Mouse (Mus musculus) kidney, embryonic 14.5 days (tissue): ENCODE measurements around the gene Crybg1. TPM values are rescaled to one million over a fixed set of nuclear protein-coding genes. Genes with fewer than 3 reads are reported as not detected.
"Not testable (repeated sequence)": the region's sequence is repeated elsewhere in the genome, so short reads cannot be mapped to it uniquely, and the experiment has no call there.

Experiments
- ATAC-seq: fragments of 200-750 bp; cut with Nextera tagmentation; 2 replicates; pipeline ENCODE4 v1.8.0; 2017; ENCODE audit warnings: moderate number of reproducible peaks, mild to moderate bottlenecking, moderate TSS enrichment, moderate library complexity; ENCODE audit not compliant: low FRiP score, low TSS enrichment
- H3K27ac ChIP-seq: fragments of 300-500 bp; sonication (generic); 2 replicates; pipeline ENCODE4 v1.5.1; 2014; ENCODE audit warnings: low read depth, mild to moderate bottlenecking, low read length, moderate library complexity, mixed read lengths
- H3K27me3 ChIP-seq: fragments of 300-500 bp; sonication (generic); 2 replicates; pipeline ENCODE4 v1.6.1; 2014; ENCODE audit warnings: mild to moderate bottlenecking, low read length; ENCODE audit not compliant: control insufficient read depth, insufficient read depth
- H3K36me3 ChIP-seq: fragments of 300-500 bp; sonication (generic); 2 replicates; pipeline ENCODE4 v1.6.1; 2014; ENCODE audit warnings: low read length, mixed read lengths; ENCODE audit not compliant: control insufficient read depth, insufficient read depth
- H3K4me1 ChIP-seq: fragments of 300-500 bp; sonication (generic); 2 replicates; pipeline ENCODE4 v1.6.1; 2014; ENCODE audit warnings: low read length, mixed read lengths; ENCODE audit not compliant: control insufficient read depth, insufficient read depth
- H3K4me2 ChIP-seq: fragments of 300-500 bp; sonication (generic); replicated peaks from 2 replicates; pipeline ENCODE4 v1.6.1; 2014; ENCODE audit warnings: low read depth, mild to moderate bottlenecking, low read length
- H3K4me3 ChIP-seq: fragments of 300-500 bp; sonication (generic); 2 replicates; pipeline ENCODE4 v1.5.1; 2014; ENCODE audit warnings: mild to moderate bottlenecking, low read length
- H3K9ac ChIP-seq: fragments of 300-500 bp; sonication (generic); 2 replicates; pipeline ENCODE4 v1.6.1; 2014; ENCODE audit warnings: low read depth, mild to moderate bottlenecking, low read length, moderate library complexity
- H3K9me3 ChIP-seq: fragments of 300-500 bp; sonication (generic); 2 replicates; pipeline ENCODE4 v1.6.1; 2016; ENCODE audit warnings: low read length; ENCODE audit not compliant: control insufficient read depth
- WGBS: fragments of 180-500 bp; shearing (Covaris S2); extraction: QIAGEN DNeasy Blood & Tissue Kit; methylation state at CpG from one replicate; pipeline ENCODE4 v1.1.7; 2014; 5-methylcytosine and 5-hydroxymethylcytosine counted together
- polyA plus RNA-seq: library from polyadenylated mRNA; unstranded; fragments of >200 nt; fragmentation: Nextera tagmentation; extraction: Ambion mirVana; gene quantifications from 2 replicates; pipeline ENCODE4 v1.2.1, GENCODE M21; 2014

The Crybg1 gene
- polyA plus RNA-seq, 1 experiment from 2014 or later: 5.0 TPM

GRCm38 (mm10) chr10:43928596-43928995 lies 220.1 kb downstream of the Crybg1 start:
- Histone ChIP-seq H3K9me3 (no peaks in the 10 kb centered on the region), H3K27ac (no peak overlapping the region), H3K4me3 (no peak overlapping the region), H3K27me3 (no peaks in the 10 kb centered on the region), H3K4me2 (no peak overlapping the region), H3K4me1 (no peaks in the 10 kb centered on the region), H3K36me3 (peaks cover 3% of the 10 kb centered on the region; the same call in 1 of the 2 replicates), H3K9ac (no peak overlapping the region)
- 87% methylated on average over 5 of the region's 5 CpGs for WGBS
- ATAC-seq: no peak

- no peak for ATAC-seq
- H3K9ac ChIP-seq: no peak overlapping the region
These were observed 220.9 kb downstream of the Crybg1 start for GRCm38 (mm10) chr10:43927736-43928135.

GRCm38 (mm10) chr10:43925776-43926175 lies 222.9 kb downstream of the Crybg1 start:
- not testable (repeated sequence) for H3K27me3 ChIP-seq, H3K27ac ChIP-seq, H3K4me2 ChIP-seq, H3K4me3 ChIP-seq, H3K36me3 ChIP-seq, H3K4me1 ChIP-seq, ATAC-seq, H3K9me3 ChIP-seq, H3K9ac ChIP-seq
- 90% methylated on average over 8 of the region's 9 CpGs for WGBS

More at GRCm38 (mm10) chr10:43927736-43928135, 220.9 kb downstream of the Crybg1 start:
- Histone ChIP-seq H3K4me2 (no peak overlapping the region), H3K4me1 (no peaks in the 10 kb centered on the region), H3K9me3 (no peaks in the 10 kb centered on the region), H3K27me3 (no peaks in the 10 kb centered on the region), H3K4me3 (no peak overlapping the region), H3K36me3 (peaks cover under 1% of the 10 kb centered on the region; the same call in 1 of the 2 replicates), H3K27ac (no peak overlapping the region)
- WGBS: 80% methylated on average over 8 of the region's 8 CpGs

DNA sequence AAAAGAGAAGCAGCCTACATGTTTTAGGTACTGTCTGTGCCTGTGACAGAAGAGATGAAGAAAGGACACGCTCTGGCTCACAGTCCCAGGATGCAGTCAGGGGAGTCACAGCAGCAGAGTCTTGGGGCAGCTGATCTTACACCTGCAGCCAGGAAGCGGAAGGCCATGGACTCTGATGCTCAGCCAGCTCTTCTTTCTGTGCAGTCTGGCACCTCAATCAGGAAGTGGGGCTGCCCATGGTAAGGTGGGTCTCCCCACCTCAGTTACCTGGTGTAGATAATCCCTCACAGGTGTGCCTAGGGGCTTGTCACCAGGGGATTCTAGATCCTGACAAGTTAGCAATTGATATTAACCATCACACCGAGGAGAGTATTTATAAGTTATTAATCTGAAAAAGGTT lies 225.6 kb downstream of the Crybg1 start:
- Histone ChIP-seq H3K4me3 (no peak overlapping the region), H3K4me1 (no peaks in the 10 kb centered on the region), H3K9ac (no peak overlapping the region), H3K9me3 (no peaks in the 10 kb centered on the region), H3K27ac (no peak overlapping the region), H3K27me3 (no peaks in the 10 kb centered on the region), H3K36me3 (no peaks in the 10 kb centered on the region), H3K4me2 (no peak overlapping the region)
- no peak for ATAC-seq
- 92% methylated on average over 3 of the region's 3 CpGs for WGBS

DNA sequence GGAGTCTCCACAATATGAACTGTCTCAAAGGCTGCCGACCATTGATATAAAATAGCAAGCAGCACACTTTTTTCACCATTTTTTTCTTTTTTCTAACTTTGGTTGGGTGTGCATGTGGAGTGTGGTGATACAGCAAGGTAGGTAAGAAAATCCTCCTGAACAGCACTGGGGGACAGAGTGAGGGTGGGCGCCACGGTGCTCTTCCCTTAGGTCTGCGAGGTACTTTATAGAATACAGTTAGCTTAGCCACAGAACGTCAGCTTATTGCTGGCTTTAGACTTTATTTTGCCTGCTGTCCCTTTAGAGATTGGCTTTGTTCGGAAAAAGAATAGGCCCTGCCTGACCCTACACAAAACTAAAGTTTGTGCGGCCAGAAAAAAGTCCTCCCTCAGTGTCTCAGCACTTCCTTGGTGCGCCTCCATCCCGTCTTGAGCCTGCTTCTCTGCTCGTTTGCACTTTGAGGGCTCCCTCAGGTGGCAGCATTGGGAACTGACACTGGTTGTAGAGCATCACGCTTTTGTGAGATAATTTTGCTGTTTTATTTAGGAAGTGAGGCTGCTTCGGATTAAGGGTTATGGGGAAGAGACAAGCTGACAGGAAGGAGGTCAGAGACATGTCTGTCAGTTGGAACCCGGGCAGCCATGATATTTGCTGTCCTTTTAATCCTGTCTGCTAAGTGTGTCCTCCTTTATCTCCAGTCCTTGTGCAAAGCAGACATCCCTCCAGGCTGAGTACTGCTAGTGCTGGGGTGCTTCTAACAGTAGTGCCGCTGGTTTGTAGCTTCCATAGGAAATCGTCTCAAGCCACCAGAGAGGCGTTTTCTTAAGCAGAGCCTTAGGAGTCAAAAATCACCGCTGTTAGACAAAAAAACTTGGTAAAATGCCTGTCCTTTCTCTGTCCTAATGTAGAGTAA lies 229.7 kb downstream of the Crybg1 start:
- WGBS: 43% methylated on average over 17 of the region's 17 CpGs
- peak; percentile 86 for ATAC-seq

DNA sequence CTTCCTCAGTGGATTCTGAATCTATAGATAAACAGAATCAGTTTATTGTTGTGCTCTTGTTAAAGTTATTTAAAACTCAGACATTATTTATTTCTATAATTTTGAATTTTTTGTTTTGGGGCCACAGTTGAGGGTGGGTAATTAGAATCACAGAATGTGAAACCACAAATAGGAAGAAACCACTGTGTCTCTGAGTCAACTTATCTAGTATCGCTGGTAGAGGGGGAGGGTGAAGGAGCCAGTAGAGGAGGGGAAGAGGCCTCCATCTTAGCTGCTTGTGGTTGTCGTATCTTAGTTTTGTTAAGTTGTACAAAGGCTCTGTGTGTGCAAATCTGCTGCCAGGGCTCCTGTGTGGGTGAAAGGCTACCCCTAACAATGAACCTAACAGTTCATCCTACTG lies 231.9 kb downstream of the Crybg1 start:
- no peak overlapping the region for H3K9ac ChIP-seq
- no peak for ATAC-seq
- no peak overlapping the region for H3K4me3 ChIP-seq
- 91% methylated on average over 2 of the region's 2 CpGs for WGBS
- H3K9me3 ChIP-seq: no peaks in the 10 kb centered on the region
- H3K27ac ChIP-seq: no peak overlapping the region
- no peaks in the 10 kb centered on the region for H3K27me3 ChIP-seq
- no peaks in the 10 kb centered on the region for H3K4me1 ChIP-seq
- no peaks in the 10 kb centered on the region for H3K36me3 ChIP-seq
- H3K4me2 ChIP-seq: no peak overlapping the region

More for the DNA sequence above, 229.7 kb downstream of the Crybg1 start:
- Histone ChIP-seq H3K4me3 (no peak overlapping the region), H3K36me3 (no peaks in the 10 kb centered on the region), H3K4me1 (no peaks in the 10 kb centered on the region), H3K9me3 (no peaks in the 10 kb centered on the region), H3K27me3 (no peaks in the 10 kb centered on the region), H3K4me2 (no peak overlapping the region), H3K27ac (no peak overlapping the region), H3K9ac (no peak overlapping the region)

DNA sequence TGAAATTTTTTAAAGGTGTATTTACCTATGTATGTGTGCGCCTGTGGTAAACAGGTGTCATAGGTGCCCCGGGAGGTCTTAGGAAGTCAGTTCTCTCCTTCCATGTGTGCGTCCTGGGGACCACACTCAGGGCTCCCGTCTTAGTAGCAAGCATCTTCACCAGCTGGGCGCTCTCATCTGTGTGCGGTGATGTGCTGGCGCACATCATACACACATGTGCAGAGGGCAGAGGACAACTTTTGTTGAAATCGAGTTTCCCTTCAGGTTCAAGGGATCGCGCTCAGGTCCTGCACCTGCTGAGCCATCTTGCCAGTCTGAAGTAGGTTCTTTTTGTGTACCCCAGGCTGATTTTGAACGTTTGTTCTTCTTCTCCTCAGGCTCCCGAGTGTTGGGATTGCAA lies 232.5 kb downstream of the Crybg1 start:
- H3K27ac ChIP-seq: no peak overlapping the region
- H3K27me3 ChIP-seq: no peaks in the 10 kb centered on the region
- H3K4me2 ChIP-seq: no peak overlapping the region
- H3K9ac ChIP-seq: no peak overlapping the region
- no peak overlapping the region for H3K4me3 ChIP-seq
- no peaks in the 10 kb centered on the region for H3K36me3 ChIP-seq
- H3K9me3 ChIP-seq: no peaks in the 10 kb centered on the region
- no peak for ATAC-seq
- no peaks in the 10 kb centered on the region for H3K4me1 ChIP-seq
- 88% methylated on average over 12 of the region's 12 CpGs for WGBS

- Histone ChIP-seq H3K4me3 (no peak overlapping the region), H3K9me3 (no peaks in the 10 kb centered on the region), H3K4me2 (no peak overlapping the region), H3K36me3 (peaks cover 3% of the 10 kb centered on the region; the same call in 1 of the 2 replicates), H3K4me1 (no peaks in the 10 kb centered on the region), H3K27me3 (no peaks in the 10 kb centered on the region), H3K27ac (no peak overlapping the region), H3K9ac (no peak overlapping the region)
- ATAC-seq: no peak
- WGBS: 87% methylated on average over 3 of the region's 3 CpGs
These were observed 236.4 kb downstream of the Crybg1 start for GRCm38 (mm10) chr10:43912236-43912635.

DNA sequence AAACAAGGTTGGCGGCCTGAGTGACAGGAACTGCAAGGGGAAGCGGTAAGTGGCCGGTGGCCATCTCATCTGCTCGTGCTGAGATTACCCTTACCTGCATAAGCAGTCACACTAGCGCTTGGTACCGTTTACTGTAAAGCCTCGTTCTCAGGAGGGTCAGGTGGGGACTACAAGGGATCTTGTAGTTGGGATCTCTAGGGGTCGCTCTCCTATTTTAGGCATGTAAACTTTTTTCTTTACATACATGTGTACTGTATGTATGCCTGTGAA lies 237.8 kb downstream of the Crybg1 start:
- Histone ChIP-seq H3K4me2 (no peak overlapping the region), H3K9ac (no peak overlapping the region), H3K27me3 (no peaks in the 10 kb centered on the region), H3K4me3 (no peak overlapping the region), H3K27ac (no peak overlapping the region), H3K4me1 (no peaks in the 10 kb centered on the region), H3K36me3 (peaks cover 3% of the 10 kb centered on the region; the same call in 1 of the 2 replicates), H3K9me3 (no peaks in the 10 kb centered on the region)
- no peak for ATAC-seq
- WGBS: 89% methylated on average over 8 of the region's 8 CpGs
